Mouse (Mus musculus): ENCODE measurements around the gene Phlpp1.

- TF ChIP-seq CTCF (IDR thresholded peaks at IDR 0.05; ENCODE audit: low read depth, low read length) (no peak), POLR2A (IDR thresholded peaks at IDR 0.05; ENCODE audit: extremely low read depth, insufficient read depth, low read length) (no peak)
Measured at GRCm38 (mm10) chr1:106232460-106232850, 60.9 kb downstream of the Phlpp1 start.

Data from liver, adult 2 months (tissue).